Mouse (Mus musculus) ovary, adult 2 months (tissue): ENCODE results near the gene B4gat1. TPM values are rescaled to one million over a fixed set of nuclear protein-coding genes. Genes with fewer than 3 reads are reported as not detected.

Experiments used
- polyA plus RNA-seq: library from polyadenylated mRNA; depleted of rRNA; stranded (reverse); fragments of >200 nt; gene quantifications from 2 replicates; pipeline ENCODE4 v1.2.3, GENCODE M21; 2012; rRNA removed

The B4gat1 gene
- 69.6 and 74.6 TPM in 2 replicates for polyA plus RNA-seq

GRCm38 (mm10) chr19:5038709-5039156 is at the start of gene B4gat1, which contains the start of gene AC124502.3:
Gene B4gat1, plus strand, starts transcription at chr19:5038826.
Gene AC124502.3, plus strand, starts transcription at chr19:5038891.

GRCm38 (mm10) chr19:4990256-4990625 is 48.4 kb upstream of the B4gat1 start, which contains the start of gene Npas4:
Gene Npas4, minus strand, starts transcription at chr19:4990316.

GRCm38 (mm10) chr19:5023621-5024479 is 14.8 kb upstream of the B4gat1 start, which contains the start of gene Slc29a2:
Gene Slc29a2, plus strand, starts transcription at chr19:5023860.

GRCm38 (mm10) chr19:5040862-5041523 is 2.4 kb downstream of the B4gat1 start, which contains the start of gene Brms1:
Gene Brms1, plus strand, starts transcription at chr19:5041354.

GRCm38 (mm10) chr19:5050047-5050905 is 11.7 kb downstream of the B4gat1 start, which contains the start of gene Rin1:
Gene Rin1, plus strand, starts transcription at chr19:5050481.

GRCm38 (mm10) chr19:5067867-5068569 is 29.4 kb downstream of the B4gat1 start, which contains the start of gene Cd248:
Gene Cd248, plus strand, starts transcription at chr19:5068078.

GRCm38 (mm10) chr19:5085145-5085863 is 46.7 kb downstream of the B4gat1 start, which contains the start of gene Tmem151a:
Gene Tmem151a, minus strand, starts transcription at chr19:5085531.

GRCm38 (mm10) chr19:5087884-5088728 is 49.5 kb downstream of the B4gat1 start, which contains the start of gene Yif1a:
Gene Yif1a, plus strand, starts transcription at chr19:5088538.

Other genes starting within 250 kb of the B4gat1 start
- gene Rbm4, start 244.9 kb upstream of the B4gat1 start, polyA plus RNA-seq, result 45.2 and 82.8 TPM in 2 replicates
- 22.3 and 49.8 TPM in 2 replicates for gene Gm21992, start 227.2 kb upstream of the B4gat1 start, polyA plus RNA-seq
- gene Rbm14, start 227.2 kb upstream of the B4gat1 start, polyA plus RNA-seq, result 124 and 130 TPM in 2 replicates
- 48.6 and 71.6 TPM in 2 replicates for gene Ccs, start 199.5 kb upstream of the B4gat1 start, polyA plus RNA-seq
- gene Ccdc87, start 199.5 kb upstream of the B4gat1 start, polyA plus RNA-seq, result 0.29 and 0.47 TPM in 2 replicates
- gene Ctsf, start 183.7 kb upstream of the B4gat1 start, polyA plus RNA-seq, result 443 and 448 TPM in 2 replicates
- 3.2 and 3.8 TPM in 2 replicates for gene Actn3, start 160.9 kb upstream of the B4gat1 start, polyA plus RNA-seq
- gene Zdhhc24, start 160.2 kb upstream of the B4gat1 start, polyA plus RNA-seq, result 50.8 and 63.0 TPM in 2 replicates
- 9.8 and 13.1 TPM in 2 replicates for gene Bbs1, start 132.2 kb upstream of the B4gat1 start, polyA plus RNA-seq
- gene Dpp3, start 110.5 kb upstream of the B4gat1 start, polyA plus RNA-seq, result 158 and 220 TPM in 2 replicates
- 12.9 and 17.8 TPM in 2 replicates for gene Peli3, start 95.7 kb upstream of the B4gat1 start, polyA plus RNA-seq
- 16.6 and 19.4 TPM in 2 replicates for gene Mrpl11, start 76.7 kb upstream of the B4gat1 start, polyA plus RNA-seq
- 2.8 and 4.2 TPM in 2 replicates for gene Npas4, start 48.5 kb upstream of the B4gat1 start, polyA plus RNA-seq
- gene Slc29a2, start 15.0 kb upstream of the B4gat1 start, polyA plus RNA-seq, result 22.3 and 29.6 TPM in 2 replicates
- gene AC124502.3, start 65 bp downstream of the B4gat1 start, polyA plus RNA-seq, result 1.6 and 2.1 TPM in 2 replicates
- gene Brms1, start 2.5 kb downstream of the B4gat1 start, polyA plus RNA-seq, result 33.0 and 36.1 TPM in 2 replicates
- 18.2 and 24.3 TPM in 2 replicates for gene Rin1, start 11.7 kb downstream of the B4gat1 start, polyA plus RNA-seq
- 31.1 and 41.1 TPM in 2 replicates for gene Cd248, start 29.3 kb downstream of the B4gat1 start, polyA plus RNA-seq
- gene Tmem151a, start 46.7 kb downstream of the B4gat1 start, polyA plus RNA-seq, result 8.9 and 12.9 TPM in 2 replicates
- 166 and 167 TPM in 2 replicates for gene Yif1a, start 49.7 kb downstream of the B4gat1 start, polyA plus RNA-seq
- 14.4 and 14.6 TPM in 2 replicates for gene Cnih2, start 59.7 kb downstream of the B4gat1 start, polyA plus RNA-seq
- 228 and 236 TPM in 2 replicates for gene Rab1b, start 68.2 kb downstream of the B4gat1 start, polyA plus RNA-seq
- gene Klc2, start 79.7 kb downstream of the B4gat1 start, polyA plus RNA-seq, result 184 and 197 TPM in 2 replicates
- gene Pacs1, start 234.3 kb downstream of the B4gat1 start, polyA plus RNA-seq, result 59.2 and 59.9 TPM in 2 replicates